Mouse (Mus musculus) Muller cell, postnatal 12 days (primary cell): ENCODE data around the gene Rab43.

ENCODE experiments used
- DNase-seq: peaks from one replicate; pipeline ENCODE4 v3.0.0-alpha.2; 2015; ENCODE audit errors: inconsistent ontology term

Gene Rab43

DNA sequence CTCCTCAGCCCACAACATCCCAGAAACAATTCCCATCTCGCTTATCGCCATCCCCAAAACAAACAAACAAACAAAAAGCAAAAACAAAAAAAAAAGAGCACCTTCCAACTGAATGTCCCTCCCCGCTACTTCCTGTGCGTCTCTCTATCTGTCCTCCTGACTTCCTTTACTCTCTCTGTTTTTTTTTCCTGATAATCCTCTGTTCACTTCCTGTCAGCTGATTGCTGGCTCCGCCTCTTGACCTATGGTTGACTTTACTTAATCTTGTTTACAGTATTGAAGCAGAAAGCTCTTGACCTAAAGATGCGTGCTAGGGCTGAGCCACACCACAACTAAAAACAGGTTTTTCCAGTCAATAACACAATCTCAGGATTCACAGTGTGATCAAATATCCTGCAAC is 63.4 kb downstream of the Rab43 start:
- no peak for DNase-seq

DNA sequence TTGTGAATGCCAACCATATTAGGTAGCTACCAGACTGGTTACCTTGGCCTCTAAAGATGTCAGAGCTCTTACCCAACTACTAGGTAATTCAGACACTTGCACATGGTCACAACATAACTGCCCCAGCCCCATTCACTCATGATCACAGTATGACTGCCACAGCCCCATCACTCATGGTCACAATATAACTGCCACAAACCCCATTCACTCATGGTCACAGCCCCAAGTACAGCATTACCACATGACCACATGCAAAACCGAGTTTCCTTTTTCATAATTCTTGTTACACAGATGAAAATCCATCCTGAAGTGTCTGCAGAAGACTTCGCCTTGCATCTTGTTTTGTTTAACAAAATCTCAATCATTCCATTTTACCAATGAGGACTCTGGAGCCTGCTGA is 63.9 kb downstream of the Rab43 start:
- DNase-seq: no peak

DNA sequence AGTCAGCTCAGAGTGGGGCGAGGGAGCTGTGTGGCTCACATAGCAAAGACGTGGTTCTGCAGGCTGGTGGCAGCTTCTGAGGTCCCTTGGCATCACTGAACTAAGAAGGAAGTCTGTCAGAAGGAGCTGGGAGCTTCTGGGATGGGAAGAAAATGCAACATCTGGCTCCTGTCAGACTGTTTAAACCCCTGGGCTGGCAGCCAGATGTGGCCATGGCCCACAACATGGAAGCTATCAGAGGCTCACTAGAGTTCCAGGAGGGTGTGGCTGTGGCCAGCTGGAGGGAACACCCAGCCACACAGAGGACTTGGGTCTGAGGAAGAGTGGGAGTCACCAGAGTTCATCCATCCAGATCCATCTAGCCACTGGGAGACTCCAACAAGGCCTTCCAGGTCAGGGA is 65.1 kb downstream of the Rab43 start:
- DNase-seq: no peak

DNA sequence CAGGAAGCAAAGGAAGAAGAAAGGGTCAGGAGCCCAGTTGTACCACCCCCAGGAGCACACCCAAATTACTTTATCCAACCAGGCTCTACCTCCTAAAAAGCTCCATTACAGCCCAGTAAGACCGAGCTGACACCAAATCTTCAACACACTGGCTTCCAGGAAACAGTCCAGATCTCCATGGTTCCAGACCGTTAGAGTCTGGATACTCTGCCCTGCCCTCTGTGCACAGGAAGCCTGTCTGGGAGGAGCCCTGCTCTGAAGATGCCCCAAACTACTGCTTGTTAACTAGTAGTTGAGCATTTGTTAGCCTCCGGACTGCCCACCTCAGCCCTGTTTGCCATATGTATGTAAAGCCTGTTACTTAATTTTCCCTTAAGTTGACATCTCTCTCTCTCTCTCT is 65.9 kb downstream of the Rab43 start:
- DNase-seq: no peak

DNA sequence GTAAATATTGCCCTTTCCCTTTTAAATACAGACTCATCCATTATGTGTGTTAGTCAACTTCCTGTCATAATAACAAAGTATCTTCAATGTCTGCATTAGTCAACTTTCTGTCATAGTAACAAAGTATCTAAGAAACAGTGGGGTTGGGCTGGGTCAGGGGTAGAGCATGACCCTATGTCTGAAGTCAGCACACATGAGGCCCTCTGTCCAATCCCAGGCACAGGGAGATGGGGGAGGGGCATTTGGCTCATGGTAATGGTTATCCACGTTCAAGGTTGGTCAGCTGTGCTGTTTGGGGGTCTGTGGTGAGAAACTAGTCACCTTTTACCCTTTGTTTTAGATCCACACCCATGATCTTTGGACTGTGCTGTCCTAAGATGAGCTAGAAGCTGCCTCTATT is 66.7 kb downstream of the Rab43 start:
- DNase-seq: no peak

DNA sequence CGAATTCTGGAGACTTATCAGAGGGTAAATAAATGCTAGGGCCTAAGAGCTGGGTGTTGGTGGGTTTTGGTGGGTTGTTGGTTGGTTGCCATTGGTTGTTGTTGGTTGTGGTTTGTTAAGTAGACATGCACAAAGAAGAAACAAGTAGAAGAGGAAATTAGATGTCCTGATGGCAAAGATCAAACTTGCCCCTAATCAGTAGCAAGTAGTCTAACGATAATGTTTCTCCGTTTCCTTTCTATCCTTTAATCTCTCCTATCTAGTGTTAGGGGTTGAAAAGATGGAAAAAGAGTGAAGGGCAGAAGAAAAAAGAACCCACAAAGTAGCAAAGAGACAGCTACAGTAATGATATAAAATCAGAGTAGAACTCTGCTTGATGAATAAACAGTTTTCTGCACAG is 67.3 kb downstream of the Rab43 start:
- DNase-seq: no peak

DNA sequence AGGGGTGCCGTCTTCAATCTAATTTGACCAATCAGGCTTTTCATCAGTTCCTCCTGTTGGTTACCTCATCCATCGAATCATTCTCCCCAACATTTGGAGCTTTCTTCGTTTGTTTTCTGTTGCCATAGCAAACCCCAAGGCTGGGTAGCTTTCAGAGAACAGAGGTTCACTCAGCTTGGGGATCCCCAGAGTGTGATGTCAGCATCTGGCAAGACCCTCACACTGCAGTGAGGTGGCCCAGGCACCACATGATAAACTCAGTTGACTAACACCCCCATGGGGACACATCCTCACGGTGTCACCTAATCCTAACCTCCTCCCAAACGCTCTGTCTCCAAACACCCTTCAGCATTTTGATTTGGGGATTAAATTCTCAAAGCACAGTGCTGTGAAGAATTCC is 68.7 kb downstream of the Rab43 start:
- no peak for DNase-seq

DNA sequence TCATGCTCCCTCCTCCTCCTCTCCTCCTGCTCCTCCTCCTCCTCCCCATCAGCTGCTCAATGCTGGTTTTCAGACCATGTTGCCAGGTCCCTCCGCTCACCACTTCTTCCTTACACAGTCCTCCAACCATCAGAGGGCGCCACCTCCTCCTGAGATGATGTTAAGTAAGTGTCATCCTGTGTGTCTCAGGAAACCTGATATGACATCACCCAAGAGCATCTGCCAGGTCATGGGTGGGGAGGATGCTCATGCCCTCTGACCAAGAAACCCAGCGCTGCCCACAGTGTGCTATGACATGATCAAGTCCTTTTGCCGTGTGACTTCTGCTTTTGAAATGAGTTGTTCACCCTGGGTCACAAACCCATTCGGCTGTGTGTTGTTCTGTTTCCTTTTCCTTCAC is 69.2 kb downstream of the Rab43 start:
- DNase-seq: no peak

DNA sequence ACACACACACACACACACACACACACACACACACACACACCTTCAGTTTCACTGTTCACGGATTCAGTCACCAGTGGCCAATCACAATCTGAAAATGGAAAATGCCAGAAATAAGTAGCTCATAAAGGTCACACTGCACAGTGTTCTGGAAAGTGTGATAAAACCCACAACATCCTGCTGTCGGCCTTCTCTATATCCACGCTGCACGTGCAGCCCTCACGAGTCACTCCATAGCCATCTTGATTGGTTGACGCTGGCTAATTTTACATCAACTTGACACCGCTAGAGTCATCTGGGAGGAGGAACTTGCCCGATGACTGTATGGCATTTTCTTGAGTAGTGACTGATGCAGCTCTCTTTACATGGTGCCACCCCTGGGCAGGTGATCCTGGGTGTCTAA is 70.0 kb downstream of the Rab43 start:
- no peak for DNase-seq

DNA sequence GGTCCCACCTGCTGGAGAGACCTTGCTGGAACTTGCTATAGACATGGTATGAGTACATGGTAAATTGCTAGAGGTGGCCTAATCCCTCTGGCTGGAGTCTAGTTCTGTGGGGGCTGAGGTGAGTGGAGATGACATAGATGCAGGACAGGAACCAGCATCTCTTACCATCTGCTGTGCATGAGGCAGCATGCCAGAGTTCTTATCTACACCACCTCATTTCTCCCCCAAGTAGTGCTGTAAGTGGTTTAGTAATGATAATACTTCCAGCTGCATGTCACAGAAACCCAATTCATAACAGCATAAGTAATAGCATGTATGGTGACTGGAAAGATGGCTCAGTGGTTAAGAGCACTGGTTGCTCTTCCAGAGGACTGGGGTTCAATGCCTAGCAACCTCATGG is 71.5 kb downstream of the Rab43 start:
- no peak for DNase-seq

DNA sequence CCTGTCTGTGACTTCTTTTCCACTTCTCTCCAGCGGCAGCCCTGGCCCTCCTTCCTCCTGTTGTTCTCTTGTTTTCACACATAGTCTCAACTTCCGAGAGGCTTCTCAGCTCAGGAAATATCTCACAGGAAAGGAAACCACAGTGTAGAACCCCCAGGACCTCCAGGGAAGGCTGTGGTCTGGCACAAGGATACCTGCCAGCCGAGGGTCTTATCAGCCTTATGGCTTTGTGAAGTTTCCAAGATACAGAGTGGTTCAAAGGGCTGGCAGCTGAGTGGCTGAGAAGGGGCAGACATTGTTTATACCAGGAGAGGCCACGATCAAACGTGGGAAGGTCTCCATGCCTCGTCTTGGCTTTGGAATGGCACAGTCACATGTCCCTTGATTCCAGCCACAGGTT is 72.1 kb downstream of the Rab43 start:
- no peak for DNase-seq
